Mouse (Mus musculus) erythroblast, adult 5-6 weeks (primary cell): ENCODE measurements around the gene Lin7b. TPM values are rescaled to one million over a fixed set of nuclear protein-coding genes. Genes with fewer than 3 reads are reported as not detected.

Experiments
- ATAC-seq: replicated peaks from 2 replicates; pipeline ENCODE4 v1.8.0; 2016; ENCODE audit warnings: moderate number of reproducible peaks, mild to moderate bottlenecking, moderate TSS enrichment, inconsistent platforms; ENCODE audit not compliant: poor library complexity, low FRiP score, severe bottlenecking
- total RNA-seq, 2 experiments: library from RNA; stranded (forward) in 1 of 2; stranded (reverse) in 1 of 2; fragments of 150-400 nt in 1 of 2; fragments of 200-764, 138-1000 nt in 1 of 2; gene quantifications; 2 replicates each; pipeline versions ENCODE4 v1.2.3 to v1.2.4; 2015 to 2017; ENCODE audit warnings: low replicate concordance in 2 of 2

Gene Lin7b
- total RNA-seq, 2 experiments from 2014 or later: 5.4 TPM; not detected in 1

DNA sequence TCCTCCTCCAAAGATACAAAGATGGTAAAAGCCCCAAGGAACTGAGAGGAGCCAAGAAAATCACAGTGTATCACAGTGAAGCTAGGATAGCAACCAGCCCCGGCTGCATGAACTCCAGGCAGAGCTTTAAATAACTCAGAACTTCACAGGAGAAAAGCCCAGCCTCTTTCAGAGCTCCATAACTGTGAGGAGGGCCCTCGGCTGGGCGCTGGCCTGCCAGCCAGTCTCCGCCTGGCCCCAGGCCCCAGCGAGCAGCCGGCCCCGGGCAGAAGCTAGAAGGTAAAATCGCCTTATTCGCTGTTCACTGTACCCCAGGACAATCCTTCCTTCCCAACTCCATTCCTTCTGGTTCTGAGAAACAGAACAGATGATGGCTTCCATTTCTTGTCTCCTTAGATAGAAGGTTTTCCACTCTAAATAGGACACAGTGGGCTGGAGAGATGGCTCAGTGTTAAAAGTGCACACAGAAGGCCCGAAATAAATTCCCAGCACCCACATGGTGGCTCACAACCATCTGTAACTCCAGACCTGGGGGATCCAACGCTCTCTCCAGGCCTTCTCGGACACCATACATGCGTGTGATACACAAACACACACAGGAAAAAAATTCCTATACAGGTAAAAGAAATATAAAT lies 41.4 kb downstream of the Lin7b start:
- no peak for ATAC-seq

DNA sequence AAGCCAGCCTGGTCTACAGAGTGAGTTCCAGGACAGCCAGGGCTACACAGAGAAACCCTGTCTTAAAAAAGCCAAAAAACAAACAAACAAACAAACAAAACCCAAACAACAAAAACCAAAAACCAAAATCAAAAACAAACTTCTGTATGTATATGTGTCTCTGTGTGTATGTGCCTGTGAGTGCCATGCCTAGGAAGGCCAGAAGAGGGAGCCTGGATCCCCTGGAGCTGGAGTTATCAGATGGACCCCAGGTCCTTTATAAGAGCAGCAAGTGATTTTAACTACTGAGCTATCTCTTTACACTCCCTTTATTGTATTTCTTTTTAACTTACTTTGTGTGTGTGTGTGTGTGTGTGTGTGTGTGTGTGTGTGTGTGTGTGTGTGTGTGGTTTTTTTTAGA lies 44.6 kb downstream of the Lin7b start:
- ATAC-seq: no peak

DNA sequence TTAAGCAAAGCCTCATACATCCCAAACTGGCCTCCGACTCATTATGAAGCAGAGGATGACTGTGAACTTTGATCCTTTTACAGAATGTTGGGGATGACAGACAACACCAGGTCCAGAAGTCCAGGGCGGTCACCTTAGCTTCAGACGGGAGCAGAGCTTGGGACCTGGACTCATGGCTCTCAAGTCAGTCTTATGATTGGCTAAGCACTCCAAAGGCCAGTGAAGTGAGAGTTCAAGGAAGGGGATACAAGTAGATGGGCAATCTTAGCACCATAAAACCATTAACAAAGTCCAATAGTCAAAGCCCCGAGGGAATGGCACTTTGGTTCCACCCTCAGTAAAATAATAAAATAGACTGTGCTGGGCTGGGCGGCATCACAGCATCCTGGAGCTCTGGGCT lies 47.3 kb downstream of the Lin7b start:
- ATAC-seq: no peak

DNA sequence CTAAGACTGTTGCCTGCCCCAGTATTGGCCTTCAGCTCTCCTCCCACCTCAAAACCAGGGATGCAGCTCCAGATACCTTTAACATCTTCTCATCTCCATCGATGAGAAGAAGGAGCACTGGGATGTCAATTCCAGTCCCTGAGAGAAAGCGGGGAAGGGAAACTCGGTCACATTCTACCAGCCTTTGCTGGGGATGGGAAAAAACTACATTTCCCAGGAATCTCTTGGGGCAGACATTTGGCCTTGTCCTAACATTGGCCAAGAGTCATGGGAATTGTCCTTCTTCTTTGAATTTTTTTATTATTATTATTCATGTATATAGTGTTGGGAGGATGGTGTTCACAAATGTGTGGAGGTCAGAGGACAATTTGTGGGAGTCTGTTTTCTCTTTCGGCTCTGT lies 48.1 kb downstream of the Lin7b start:
- ATAC-seq: no peak

Other genes with a start within 250 kb of the Lin7b start
Only the 30 nearest of the 36 such genes appear.
- 33.4 and 59.6 TPM in 2 replicates for gene Pih1d1, start 216.3 kb downstream of the Lin7b start, total RNA-seq (2015; ENCODE audit: low replicate concordance)
- 2.7 and 15.8 TPM in 2 replicates for gene Pih1d1, start 216.3 kb downstream of the Lin7b start, total RNA-seq (2017; ENCODE audit: low replicate concordance)
- 10.2 and 12.7 TPM in 2 replicates for gene Aldh16a1, start 216.0 kb downstream of the Lin7b start, total RNA-seq (2015; ENCODE audit: low replicate concordance)
- 6.3 and 10.3 TPM in 2 replicates for gene Aldh16a1, start 216.0 kb downstream of the Lin7b start, total RNA-seq (2017; ENCODE audit: low replicate concordance)
- not detected in 2 replicates for gene Slc17a7, start 206.6 kb downstream of the Lin7b start, total RNA-seq (2015; ENCODE audit: low replicate concordance)
- 0.28 TPM in 1 of 2 replicates, not detected in the other for gene Slc17a7, start 206.6 kb downstream of the Lin7b start, total RNA-seq (2017; ENCODE audit: low replicate concordance)
- not detected in 2 replicates for gene Gfy, start 191.0 kb downstream of the Lin7b start, total RNA-seq (2015; ENCODE audit: low replicate concordance)
- not detected in 2 replicates for gene Gfy, start 191.0 kb downstream of the Lin7b start, total RNA-seq (2017; ENCODE audit: low replicate concordance)
- gene Pth2, start 189.6 kb downstream of the Lin7b start, total RNA-seq (2015; ENCODE audit: low replicate concordance): not detected in 2 replicates
- gene Pth2, start 189.6 kb downstream of the Lin7b start, total RNA-seq (2017; ENCODE audit: low replicate concordance): not detected in 2 replicates
- gene Ccdc155, start 165.7 kb downstream of the Lin7b start, total RNA-seq (2015; ENCODE audit: low replicate concordance): not detected in 2 replicates
- gene Ccdc155, start 165.7 kb downstream of the Lin7b start, total RNA-seq (2017; ENCODE audit: low replicate concordance): not detected in 2 replicates
- gene Dkkl1, start 158.4 kb downstream of the Lin7b start, total RNA-seq (2015; ENCODE audit: low replicate concordance): 6.3 and 20.8 TPM in 2 replicates
- gene Dkkl1, start 158.4 kb downstream of the Lin7b start, total RNA-seq (2017; ENCODE audit: low replicate concordance): 0.56 TPM in 1 of 2 replicates, not detected in the other
- not detected in 2 replicates for gene Tead2, start 154.8 kb downstream of the Lin7b start, total RNA-seq (2015; ENCODE audit: low replicate concordance)
- gene Tead2, start 154.8 kb downstream of the Lin7b start, total RNA-seq (2017; ENCODE audit: low replicate concordance): 0.42 and 0.51 TPM in 2 replicates
- 38.9 and 50.1 TPM in 2 replicates for gene Cd37, start 131.5 kb downstream of the Lin7b start, total RNA-seq (2015; ENCODE audit: low replicate concordance)
- gene Cd37, start 131.5 kb downstream of the Lin7b start, total RNA-seq (2017; ENCODE audit: low replicate concordance): 18.7 and 20.7 TPM in 2 replicates
- not detected in 2 replicates for gene Slc6a16, start 129.5 kb downstream of the Lin7b start, total RNA-seq (2015; ENCODE audit: low replicate concordance)
- gene Slc6a16, start 129.5 kb downstream of the Lin7b start, total RNA-seq (2017; ENCODE audit: low replicate concordance): not detected in 2 replicates
- not detected in 2 replicates for gene Slc6a21, start 93.1 kb downstream of the Lin7b start, total RNA-seq (2015; ENCODE audit: low replicate concordance)
- gene Slc6a21, start 93.1 kb downstream of the Lin7b start, total RNA-seq (2017; ENCODE audit: low replicate concordance): not detected in 2 replicates
- gene Trpm4, start 36.8 kb downstream of the Lin7b start, total RNA-seq (2015; ENCODE audit: low replicate concordance): 0.42 TPM in 1 of 2 replicates, not detected in the other
- not detected in 2 replicates for gene Trpm4, start 36.8 kb downstream of the Lin7b start, total RNA-seq (2017; ENCODE audit: low replicate concordance)
- gene Hrc, start 35.3 kb downstream of the Lin7b start, total RNA-seq (2015; ENCODE audit: low replicate concordance): not detected in 2 replicates
- gene Hrc, start 35.3 kb downstream of the Lin7b start, total RNA-seq (2017; ENCODE audit: low replicate concordance): not detected in 2 replicates
- 1.9 TPM in 1 of 2 replicates, not detected in the other for gene Ppfia3, start 3.6 kb downstream of the Lin7b start, total RNA-seq (2015; ENCODE audit: low replicate concordance)
- gene Ppfia3, start 3.6 kb downstream of the Lin7b start, total RNA-seq (2017; ENCODE audit: low replicate concordance): 0.26 TPM in 1 of 2 replicates, not detected in the other
- 50.5 and 70.2 TPM in 2 replicates for gene Snrnp70, start 25.2 kb upstream of the Lin7b start, total RNA-seq (2015; ENCODE audit: low replicate concordance)
- gene Snrnp70, start 25.2 kb upstream of the Lin7b start, total RNA-seq (2017; ENCODE audit: low replicate concordance): 169 and 259 TPM in 2 replicates
- gene Kcna7, start 35.1 kb upstream of the Lin7b start, total RNA-seq (2015; ENCODE audit: low replicate concordance): not detected in 2 replicates
- gene Kcna7, start 35.1 kb upstream of the Lin7b start, total RNA-seq (2017; ENCODE audit: low replicate concordance): not detected in 2 replicates
- gene Ntf5, start 43.1 kb upstream of the Lin7b start, total RNA-seq (2015; ENCODE audit: low replicate concordance): not detected in 2 replicates
- not detected in 2 replicates for gene Ntf5, start 43.1 kb upstream of the Lin7b start, total RNA-seq (2017; ENCODE audit: low replicate concordance)
- gene Lhb, start 50.2 kb upstream of the Lin7b start, total RNA-seq (2015; ENCODE audit: low replicate concordance): not detected in 2 replicates
- gene Lhb, start 50.2 kb upstream of the Lin7b start, total RNA-seq (2017; ENCODE audit: low replicate concordance): not detected in 2 replicates
- gene Gys1, start 64.3 kb upstream of the Lin7b start, total RNA-seq (2015; ENCODE audit: low replicate concordance): 11.7 and 13.2 TPM in 2 replicates
- 4.6 and 8.9 TPM in 2 replicates for gene Gys1, start 64.3 kb upstream of the Lin7b start, total RNA-seq (2017; ENCODE audit: low replicate concordance)
- gene Ruvbl2, start 67.5 kb upstream of the Lin7b start, total RNA-seq (2015; ENCODE audit: low replicate concordance): 54.1 and 63.4 TPM in 2 replicates
- gene Ruvbl2, start 67.5 kb upstream of the Lin7b start, total RNA-seq (2017; ENCODE audit: low replicate concordance): 23.1 and 50.1 TPM in 2 replicates
- 1,430 and 1,622 TPM in 2 replicates for gene Ftl1, start 89.3 kb upstream of the Lin7b start, total RNA-seq (2015; ENCODE audit: low replicate concordance)
- gene Ftl1, start 89.3 kb upstream of the Lin7b start, total RNA-seq (2017; ENCODE audit: low replicate concordance): 705 and 987 TPM in 2 replicates
- gene Bax, start 96.3 kb upstream of the Lin7b start, total RNA-seq (2015; ENCODE audit: low replicate concordance): 8.6 and 12.7 TPM in 2 replicates
- 9.7 and 11.8 TPM in 2 replicates for gene Bax, start 96.3 kb upstream of the Lin7b start, total RNA-seq (2017; ENCODE audit: low replicate concordance)
- gene Tulp2, start 111.3 kb upstream of the Lin7b start, total RNA-seq (2015; ENCODE audit: low replicate concordance): not detected in 2 replicates
- gene Tulp2, start 111.3 kb upstream of the Lin7b start, total RNA-seq (2017; ENCODE audit: low replicate concordance): 0.42 TPM in 1 of 2 replicates, not detected in the other
- gene Gm45808, start 116.2 kb upstream of the Lin7b start, total RNA-seq (2015; ENCODE audit: low replicate concordance): not detected in 2 replicates
- not detected in 2 replicates for gene Gm45808, start 116.2 kb upstream of the Lin7b start, total RNA-seq (2017; ENCODE audit: low replicate concordance)
- gene Dhdh, start 118.2 kb upstream of the Lin7b start, total RNA-seq (2015; ENCODE audit: low replicate concordance): 3.3 TPM in 2 replicates
- gene Dhdh, start 118.2 kb upstream of the Lin7b start, total RNA-seq (2017; ENCODE audit: low replicate concordance): 2.1 and 2.3 TPM in 2 replicates
- 83.0 and 88.6 TPM in 2 replicates for gene Nucb1, start 139.8 kb upstream of the Lin7b start, total RNA-seq (2015; ENCODE audit: low replicate concordance)
- 487 and 671 TPM in 2 replicates for gene Nucb1, start 139.8 kb upstream of the Lin7b start, total RNA-seq (2017; ENCODE audit: low replicate concordance)
- gene Ppp1r15a, start 155.7 kb upstream of the Lin7b start, total RNA-seq (2015; ENCODE audit: low replicate concordance): 1,095 and 1,392 TPM in 2 replicates
- 1,351 and 1,490 TPM in 2 replicates for gene Ppp1r15a, start 155.7 kb upstream of the Lin7b start, total RNA-seq (2017; ENCODE audit: low replicate concordance)
- gene Plekha4, start 155.7 kb upstream of the Lin7b start, total RNA-seq (2015; ENCODE audit: low replicate concordance): 1.3 TPM in 1 of 2 replicates, not detected in the other
- gene Plekha4, start 155.7 kb upstream of the Lin7b start, total RNA-seq (2017; ENCODE audit: low replicate concordance): 2.8 and 9.9 TPM in 2 replicates
- not detected in 2 replicates for gene Hsd17b14, start 184.3 kb upstream of the Lin7b start, total RNA-seq (2015; ENCODE audit: low replicate concordance)
- gene Hsd17b14, start 184.3 kb upstream of the Lin7b start, total RNA-seq (2017; ENCODE audit: low replicate concordance): not detected in 2 replicates
- gene Bcat2, start 199.6 kb upstream of the Lin7b start, total RNA-seq (2015; ENCODE audit: low replicate concordance): 5.8 and 9.0 TPM in 2 replicates
- gene Bcat2, start 199.6 kb upstream of the Lin7b start, total RNA-seq (2017; ENCODE audit: low replicate concordance): 10.7 and 11.2 TPM in 2 replicates